Mouse (Mus musculus): ENCODE data around the gene Palm2. TPM values are rescaled to one million over a fixed set of nuclear protein-coding genes. Genes with fewer than 3 reads are reported as not detected.

Gene Palm2
- polyA plus RNA-seq, 1 experiment from 2014 or later: 3.9 TPM

- H3K36me3 ChIP-seq: no peaks in the 10 kb centered on the region
- WGBS: 87% methylated on average over 3 of the region's 3 CpGs
- no peaks in the 10 kb centered on the region for H3K27me3 ChIP-seq (ENCODE audit: low read depth, poor library complexity, severe bottlenecking)
- DNase-seq (ENCODE audit: low spot score): no peak
- no peak overlapping the region for H3K4me3 ChIP-seq
- H3K27ac ChIP-seq: no peak overlapping the region
- no peaks in the 10 kb centered on the region for H3K4me1 ChIP-seq
- no peaks in the 10 kb centered on the region for H3K9me3 ChIP-seq (replicated peaks)
Observed at GRCm38 (mm10) chr4:57524461-57524860, 90.4 kb downstream of the Palm2 start.

DNA sequence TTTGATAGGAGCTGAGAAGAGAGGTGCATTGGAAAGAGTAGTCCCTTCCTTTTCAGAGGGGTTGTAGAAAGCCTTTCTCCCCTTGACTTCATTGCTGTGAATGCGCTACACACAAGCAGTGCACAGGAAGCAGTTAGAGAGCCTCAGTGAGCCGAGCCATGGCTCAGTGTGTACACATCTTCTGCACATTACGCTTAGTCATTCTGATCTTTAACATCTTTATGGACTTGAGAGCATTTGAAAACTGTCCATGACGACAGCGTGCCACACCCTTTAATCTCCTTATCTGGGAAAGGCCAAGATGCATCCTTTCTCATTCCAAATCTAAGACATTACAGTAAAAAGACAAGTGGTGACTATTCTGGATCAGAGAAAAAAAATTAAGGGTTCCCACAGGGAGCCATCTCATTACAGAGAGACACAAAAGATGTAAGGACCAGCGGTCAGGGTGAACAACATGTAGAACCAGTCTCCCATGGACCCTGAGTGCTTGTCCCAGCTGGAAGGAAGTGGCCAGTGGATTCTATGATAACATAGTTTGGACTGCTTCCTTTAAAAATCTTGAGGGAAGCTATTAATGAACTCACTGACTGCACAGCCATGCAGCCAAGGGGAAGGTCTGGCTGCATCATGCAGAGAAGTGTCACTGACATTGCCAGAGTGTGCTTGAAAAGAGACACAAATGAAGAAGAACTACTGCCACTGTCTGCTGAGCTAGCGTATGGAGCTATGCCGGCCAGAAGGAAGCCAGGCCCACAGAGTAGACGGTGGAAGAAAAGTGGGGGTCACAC is 91.4 kb downstream of the Palm2 start:
- no peak for DNase-seq (ENCODE audit: low spot score)
- H3K9me3 ChIP-seq (replicated peaks): no peaks in the 10 kb centered on the region
- WGBS: 89% methylated on average over 9 of the region's 9 CpGs
- H3K27ac ChIP-seq: no peak overlapping the region
- H3K4me1 ChIP-seq: 0 out of 2 replicates have a peak, but pooled peaks cover 2% of the 10 kb centered on the region
- H3K36me3 ChIP-seq: no peaks in the 10 kb centered on the region
- no peaks in the 10 kb centered on the region for H3K27me3 ChIP-seq (ENCODE audit: low read depth, poor library complexity, severe bottlenecking)
- H3K4me3 ChIP-seq: no peak overlapping the region

DNA sequence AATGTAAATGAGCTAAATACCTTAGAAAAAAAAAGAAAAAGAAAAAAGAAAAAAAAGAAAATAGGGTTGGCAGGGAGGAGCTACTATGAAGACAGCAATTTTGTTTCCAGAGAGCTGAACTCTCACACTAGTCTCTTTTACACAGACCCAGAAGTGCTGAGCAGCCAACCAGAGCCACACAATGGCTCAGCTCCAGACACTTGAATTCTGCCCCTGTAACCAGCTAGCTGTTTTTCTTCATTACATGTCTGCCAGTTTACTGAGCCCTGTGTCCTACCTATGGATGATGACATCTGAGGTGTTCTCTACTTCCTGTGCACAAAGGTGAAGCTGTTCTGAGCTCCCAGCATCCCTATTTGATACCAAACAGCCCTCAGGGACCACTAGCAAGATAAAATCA is 94.2 kb downstream of the Palm2 start:
- Histone ChIP-seq H3K36me3 (no peaks in the 10 kb centered on the region), H3K9me3 (replicated peaks) (no peaks in the 10 kb centered on the region), H3K4me3 (no peak overlapping the region), H3K4me1 (0 out of 2 replicates have a peak, but pooled peaks cover 2% of the 10 kb centered on the region), H3K27me3 (ENCODE audit: low read depth, poor library complexity, severe bottlenecking) (no peaks in the 10 kb centered on the region), H3K27ac (no peak overlapping the region)
- no peak for DNase-seq (ENCODE audit: low spot score)

DNA sequence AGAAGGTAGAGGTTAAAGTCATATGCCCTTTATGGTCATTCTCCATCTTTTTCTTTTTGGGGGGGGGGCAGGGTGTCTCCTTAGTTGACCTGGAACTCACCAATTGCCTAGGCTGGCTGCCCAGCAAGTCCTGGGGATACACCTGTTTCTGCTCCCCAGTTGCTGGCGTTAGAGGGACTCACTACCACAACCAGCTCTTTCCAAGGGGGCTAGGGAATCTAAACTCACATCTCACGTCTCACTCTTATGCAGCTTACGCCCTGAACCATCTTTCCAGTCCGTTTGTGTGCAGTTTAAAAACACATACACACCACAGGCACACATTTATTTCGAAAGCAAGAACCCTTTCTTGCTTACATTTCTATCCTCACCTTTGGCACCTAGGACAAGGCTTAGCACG is 99.6 kb downstream of the Palm2 start:
- Histone ChIP-seq H3K27me3 (ENCODE audit: low read depth, poor library complexity, severe bottlenecking) (no peaks in the 10 kb centered on the region), H3K4me1 (peaks cover 18% of the 10 kb centered on the region), H3K36me3 (no peaks in the 10 kb centered on the region), H3K9me3 (replicated peaks) (no peaks in the 10 kb centered on the region), H3K4me3 (no peak overlapping the region), H3K27ac (no peak overlapping the region)
- DNase-seq (ENCODE audit: low spot score): no peak
- 85% methylated on average over 6 of the region's 6 CpGs for WGBS

- Histone ChIP-seq H3K27me3 (ENCODE audit: low read depth, poor library complexity, severe bottlenecking) (no peaks in the 10 kb centered on the region), H3K36me3 (no peaks in the 10 kb centered on the region), H3K4me1 (peaks cover 18% of the 10 kb centered on the region), H3K27ac (peak overlapping the region; percentile 21; the same call in 1 of the 2 replicates), H3K9me3 (replicated peaks) (no peaks in the 10 kb centered on the region), H3K4me3 (no peak overlapping the region)
- WGBS: 84% methylated on average over 6 of the region's 6 CpGs
- no peak for DNase-seq (ENCODE audit: low spot score)
Observed at GRCm38 (mm10) chr4:57534232-57534631, 100.2 kb downstream of the Palm2 start.

- WGBS: 91% methylated on average over 4 of the region's 4 CpGs
- no peaks in the 10 kb centered on the region for H3K27me3 ChIP-seq (ENCODE audit: low read depth, poor library complexity, severe bottlenecking)
- H3K36me3 ChIP-seq: no peaks in the 10 kb centered on the region
- no peak for DNase-seq (ENCODE audit: low spot score)
- H3K4me3 ChIP-seq: no peak overlapping the region
- H3K27ac ChIP-seq: no peak overlapping the region
- no peaks in the 10 kb centered on the region for H3K9me3 ChIP-seq (replicated peaks)
- peaks cover 17% of the 10 kb centered on the region for H3K4me1 ChIP-seq
Observed at GRCm38 (mm10) chr4:57535087-57535486, 101.0 kb downstream of the Palm2 start.

GRCm38 (mm10) chr4:57538029-57538688 is 104.1 kb downstream of the Palm2 start:
- H3K4me1 ChIP-seq: peaks cover 24% of the 10 kb centered on the region
- H3K4me3 ChIP-seq: no peak overlapping the region
- H3K9me3 ChIP-seq (replicated peaks): no peaks in the 10 kb centered on the region
- H3K27ac ChIP-seq: peak overlapping the region; percentile 84
- WGBS: 13% methylated on average over 4 of the region's 4 CpGs
- no peaks in the 10 kb centered on the region for H3K36me3 ChIP-seq
- peak; percentile 37 for DNase-seq (ENCODE audit: low spot score)
- H3K27me3 ChIP-seq (ENCODE audit: low read depth, poor library complexity, severe bottlenecking): no peaks in the 10 kb centered on the region

- Histone ChIP-seq H3K9me3 (replicated peaks) (no peaks in the 10 kb centered on the region), H3K27me3 (ENCODE audit: low read depth, poor library complexity, severe bottlenecking) (no peaks in the 10 kb centered on the region), H3K27ac (peak overlapping the region; percentile 89), H3K36me3 (no peaks in the 10 kb centered on the region), H3K4me1 (peaks cover 25% of the 10 kb centered on the region), H3K4me3 (no peak overlapping the region)
- 8% methylated on average over 6 of the region's 6 CpGs for WGBS
- DNase-seq (ENCODE audit: low spot score): peak; percentile 73
Observed at GRCm38 (mm10) chr4:57543692-57544256, 109.7 kb downstream of the Palm2 start.

GRCm38 (mm10) chr4:57547785-57548184 is 113.7 kb downstream of the Palm2 start:
- H3K27ac ChIP-seq: no peak overlapping the region
- no peak overlapping the region for H3K4me3 ChIP-seq
- no peaks in the 10 kb centered on the region for H3K36me3 ChIP-seq
- no peaks in the 10 kb centered on the region for H3K27me3 ChIP-seq (ENCODE audit: low read depth, poor library complexity, severe bottlenecking)
- H3K9me3 ChIP-seq (replicated peaks): no peaks in the 10 kb centered on the region
- no peak for DNase-seq (ENCODE audit: low spot score)
- peaks cover 31% of the 10 kb centered on the region for H3K4me1 ChIP-seq
- WGBS: 91% methylated on average over 7 of the region's 7 CpGs

GRCm38 (mm10) chr4:57550216-57550615 is 116.2 kb downstream of the Palm2 start:
- 18% methylated on average over 1 of the region's 1 CpGs for WGBS
- Histone ChIP-seq H3K36me3 (no peaks in the 10 kb centered on the region), H3K27me3 (ENCODE audit: low read depth, poor library complexity, severe bottlenecking) (no peaks in the 10 kb centered on the region), H3K27ac (peak overlapping the region; percentile 61), H3K9me3 (replicated peaks) (no peaks in the 10 kb centered on the region), H3K4me3 (no peak overlapping the region), H3K4me1 (peaks cover 14% of the 10 kb centered on the region)
- DNase-seq (ENCODE audit: low spot score): no peak

GRCm38 (mm10) chr4:57557102-57557501 is 123.1 kb downstream of the Palm2 start:
- peaks cover 36% of the 10 kb centered on the region; the same call in 1 of the 2 replicates for H3K4me1 ChIP-seq
- H3K9me3 ChIP-seq (replicated peaks): no peaks in the 10 kb centered on the region
- no peak overlapping the region for H3K4me3 ChIP-seq
- DNase-seq (ENCODE audit: low spot score): no peak
- no peak overlapping the region for H3K27ac ChIP-seq
- 90% methylated on average over 2 of the region's 2 CpGs for WGBS
- no peaks in the 10 kb centered on the region for H3K27me3 ChIP-seq (ENCODE audit: low read depth, poor library complexity, severe bottlenecking)
- no peaks in the 10 kb centered on the region for H3K36me3 ChIP-seq

- 86% methylated on average over 1 of the region's 1 CpGs for WGBS
- no peaks in the 10 kb centered on the region for H3K27me3 ChIP-seq (ENCODE audit: low read depth, poor library complexity, severe bottlenecking)
Observed at GRCm38 (mm10) chr4:57559438-57559837, 125.4 kb downstream of the Palm2 start.

GRCm38 (mm10) chr4:57560010-57560409 is 126.0 kb downstream of the Palm2 start:
- 62% methylated on average over 3 of the region's 3 CpGs for WGBS
- Histone ChIP-seq H3K9me3 (replicated peaks) (no peaks in the 10 kb centered on the region), H3K36me3 (no peaks in the 10 kb centered on the region), H3K27ac (peak overlapping the region; percentile 56; the same call in 1 of the 2 replicates), H3K27me3 (ENCODE audit: low read depth, poor library complexity, severe bottlenecking) (no peaks in the 10 kb centered on the region), H3K4me3 (no peak overlapping the region), H3K4me1 (peaks cover 30% of the 10 kb centered on the region; the same call in 1 of the 2 replicates)
- DNase-seq (ENCODE audit: low spot score): no peak

More at GRCm38 (mm10) chr4:57559438-57559837, 125.4 kb downstream of the Palm2 start:
- Histone ChIP-seq H3K27ac (peak overlapping the region; percentile 66; the same call in 1 of the 2 replicates), H3K9me3 (replicated peaks) (no peaks in the 10 kb centered on the region), H3K4me3 (no peak overlapping the region), H3K4me1 (peaks cover 33% of the 10 kb centered on the region; the same call in 1 of the 2 replicates), H3K36me3 (no peaks in the 10 kb centered on the region)
- no peak for DNase-seq (ENCODE audit: low spot score)

Measured in limb, embryonic 10.5 days (tissue).